Mouse (Mus musculus): ENCODE results near the gene Tmem245. TPM values are rescaled to one million over a fixed set of nuclear protein-coding genes. Genes with fewer than 3 reads are reported as not detected.

The Tmem245 gene
- total and polyA plus RNA-seq, 2 experiments from 2014 or later, result 12.3 to 27.9 TPM

- DNase-seq (ENCODE audit: low spot score), result no peak
- H3K4me3 ChIP-seq (ENCODE audit: low read length), result no peak overlapping the region
- no peak for ATAC-seq
- no peaks in the 10 kb centered on the region for H3K9me3 ChIP-seq (ENCODE audit: low read length)
- no peaks in the 10 kb centered on the region for H3K4me1 ChIP-seq (ENCODE audit: insufficient read depth, low read length)
- no peaks in the 10 kb centered on the region for H3K27me3 ChIP-seq (ENCODE audit: insufficient read depth, low read length)
- peaks cover 35% of the 10 kb centered on the region for H3K36me3 ChIP-seq (ENCODE audit: insufficient read depth, low read length)
- no peak overlapping the region for H3K4me2 ChIP-seq (ENCODE audit: low read depth, low read length)
- H3K27ac ChIP-seq, result no peak overlapping the region
- 93% methylated on average over 6 of the region's 6 CpGs for whole genome bisulfite sequencing
- no peak overlapping the region for H3K9ac ChIP-seq (replicated peaks; ENCODE audit: low read length)
- TF ChIP-seq CTCF (IDR thresholded peaks at IDR 0.05; ENCODE audit: low read depth), result no peak
These were observed 16.4 kb upstream of the Tmem245 start for GRCm38 (mm10) chr4:56963687-56964086.

- H3K9ac ChIP-seq (replicated peaks; ENCODE audit: low read length), result no peak overlapping the region
- H3K36me3 ChIP-seq (ENCODE audit: insufficient read depth, low read length), result peaks cover 18% of the 10 kb centered on the region
- H3K9me3 ChIP-seq (ENCODE audit: low read length), result no peaks in the 10 kb centered on the region
- no peak overlapping the region for H3K27ac ChIP-seq
- DNase-seq (ENCODE audit: low spot score) (no peak), ATAC-seq (no peak)
- no peak overlapping the region for H3K4me2 ChIP-seq (ENCODE audit: low read depth, low read length)
- no peak for TF ChIP-seq CTCF (IDR thresholded peaks at IDR 0.05; ENCODE audit: low read depth)
- no peaks in the 10 kb centered on the region for H3K27me3 ChIP-seq (ENCODE audit: insufficient read depth, low read length)
- no peak overlapping the region for H3K4me3 ChIP-seq (ENCODE audit: low read length)
- 83% methylated on average over 12 of the region's 12 CpGs for WGBS
- no peaks in the 10 kb centered on the region for H3K4me1 ChIP-seq (ENCODE audit: insufficient read depth, low read length)
These were observed 14.2 kb upstream of the Tmem245 start for GRCm38 (mm10) chr4:56961320-56961925.

GRCm38 (mm10) chr4:56957518-56957917 lies 10.3 kb upstream of the Tmem245 start:
- no peaks in the 10 kb centered on the region for H3K27me3 ChIP-seq (ENCODE audit: insufficient read depth, low read length)
- H3K4me3 ChIP-seq (ENCODE audit: low read length), result no peak overlapping the region
- no peak overlapping the region for H3K4me2 ChIP-seq (ENCODE audit: low read depth, low read length)
- H3K9ac ChIP-seq (replicated peaks; ENCODE audit: low read length), result no peak overlapping the region
- no peaks in the 10 kb centered on the region for H3K9me3 ChIP-seq (ENCODE audit: low read length)
- no peak overlapping the region for H3K27ac ChIP-seq
- H3K4me1 ChIP-seq (ENCODE audit: insufficient read depth, low read length), result no peaks in the 10 kb centered on the region
- ATAC-seq (no peak), DNase-seq (ENCODE audit: low spot score) (no peak)
- peaks cover 11% of the 10 kb centered on the region; the same call in 1 of the 2 replicates for H3K36me3 ChIP-seq (ENCODE audit: insufficient read depth, low read length)
- 64% methylated on average over 9 of the region's 9 CpGs for WGBS
- TF ChIP-seq CTCF (IDR thresholded peaks at IDR 0.05; ENCODE audit: low read depth), result no peak

GRCm38 (mm10) chr4:56953235-56953634 lies 6.0 kb upstream of the Tmem245 start:
- Histone ChIP-seq H3K27me3 (ENCODE audit: insufficient read depth, low read length) (no peaks in the 10 kb centered on the region), H3K27ac (no peak overlapping the region), H3K4me3 (ENCODE audit: low read length) (no peak overlapping the region), H3K4me1 (ENCODE audit: insufficient read depth, low read length) (no peaks in the 10 kb centered on the region), H3K9me3 (ENCODE audit: low read length) (no peaks in the 10 kb centered on the region), H3K9ac (replicated peaks; ENCODE audit: low read length) (no peak overlapping the region), H3K36me3 (ENCODE audit: insufficient read depth, low read length) (no peaks in the 10 kb centered on the region; the same call in 1 of the 2 replicates), H3K4me2 (ENCODE audit: low read depth, low read length) (no peak overlapping the region)
- ATAC-seq (no peak), DNase-seq (ENCODE audit: low spot score) (no peak)
- no peak for TF ChIP-seq CTCF (IDR thresholded peaks at IDR 0.05; ENCODE audit: low read depth)
- 67% methylated on average over 5 of the region's 6 CpGs for WGBS

GRCm38 (mm10) chr4:56951701-56952100 lies 4.5 kb upstream of the Tmem245 start:
- no peak overlapping the region for H3K27ac ChIP-seq
- 85% methylated on average over 3 of the region's 3 CpGs for WGBS

GRCm38 (mm10) chr4:56949494-56949893 lies 2.3 kb upstream of the Tmem245 start:
- Histone ChIP-seq H3K4me1 (ENCODE audit: insufficient read depth, low read length) (peaks cover 11% of the 10 kb centered on the region), H3K27ac (no peak overlapping the region), H3K4me2 (ENCODE audit: low read depth, low read length) (no peak overlapping the region), H3K27me3 (ENCODE audit: insufficient read depth, low read length) (no peaks in the 10 kb centered on the region), H3K9ac (replicated peaks; ENCODE audit: low read length) (no peak overlapping the region), H3K9me3 (ENCODE audit: low read length) (no peaks in the 10 kb centered on the region), H3K4me3 (ENCODE audit: low read length) (no peak overlapping the region), H3K36me3 (ENCODE audit: insufficient read depth, low read length) (no peaks in the 10 kb centered on the region)
- no peak for ATAC-seq
- no peak for DNase-seq (ENCODE audit: low spot score)
- TF ChIP-seq CTCF (IDR thresholded peaks at IDR 0.05; ENCODE audit: low read depth), result no peak
- 78% methylated on average over 6 of the region's 6 CpGs for WGBS

More at GRCm38 (mm10) chr4:56951701-56952100, 4.5 kb upstream of the Tmem245 start:
- no peak for DNase-seq (ENCODE audit: low spot score)
- no peak for TF ChIP-seq CTCF (IDR thresholded peaks at IDR 0.05; ENCODE audit: low read depth)
- H3K4me3 ChIP-seq (ENCODE audit: low read length), result no peak overlapping the region
- H3K27me3 ChIP-seq (ENCODE audit: insufficient read depth, low read length), result no peaks in the 10 kb centered on the region
- no peak overlapping the region for H3K9ac ChIP-seq (replicated peaks; ENCODE audit: low read length)
- H3K36me3 ChIP-seq (ENCODE audit: insufficient read depth, low read length), result no peaks in the 10 kb centered on the region
- no peaks in the 10 kb centered on the region for H3K4me1 ChIP-seq (ENCODE audit: insufficient read depth, low read length)
- H3K9me3 ChIP-seq (ENCODE audit: low read length), result no peaks in the 10 kb centered on the region
- no peak for ATAC-seq
- no peak overlapping the region for H3K4me2 ChIP-seq (ENCODE audit: low read depth, low read length)

- no peak for DNase-seq (ENCODE audit: low spot score)
- peak overlapping the region; percentile 91; the same call in 1 of the 2 replicates for H3K27ac ChIP-seq
- TF ChIP-seq CTCF (IDR thresholded peaks at IDR 0.05; ENCODE audit: low read depth), result no peak
These were observed 1.1 kb downstream of the Tmem245 start for GRCm38 (mm10) chr4:56946180-56946579.

More at GRCm38 (mm10) chr4:56946180-56946579, 1.1 kb downstream of the Tmem245 start:
- Histone ChIP-seq H3K4me3 (ENCODE audit: low read length) (peak overlapping the region; percentile 70), H3K4me2 (ENCODE audit: low read depth, low read length) (peak overlapping the region; percentile 94), H3K4me1 (ENCODE audit: insufficient read depth, low read length) (peaks cover 12% of the 10 kb centered on the region), H3K9me3 (ENCODE audit: low read length) (no peaks in the 10 kb centered on the region), H3K27me3 (ENCODE audit: insufficient read depth, low read length) (no peaks in the 10 kb centered on the region), H3K36me3 (ENCODE audit: insufficient read depth, low read length) (no peaks in the 10 kb centered on the region), H3K9ac (replicated peaks; ENCODE audit: low read length) (peak overlapping the region; percentile 72)
- ATAC-seq, result no peak
- WGBS, result 1% methylated on average over 14 of the region's 14 CpGs

All from hindbrain, postnatal 0 days (tissue).